Mouse (Mus musculus): ENCODE measurements around the gene Ost4. TPM values are rescaled to one million over a fixed set of nuclear protein-coding genes. Genes with fewer than 3 reads are reported as not detected.

The Ost4 gene
- polyA plus RNA-seq, 1 experiment from 2014 or later, result 432 TPM

DNA sequence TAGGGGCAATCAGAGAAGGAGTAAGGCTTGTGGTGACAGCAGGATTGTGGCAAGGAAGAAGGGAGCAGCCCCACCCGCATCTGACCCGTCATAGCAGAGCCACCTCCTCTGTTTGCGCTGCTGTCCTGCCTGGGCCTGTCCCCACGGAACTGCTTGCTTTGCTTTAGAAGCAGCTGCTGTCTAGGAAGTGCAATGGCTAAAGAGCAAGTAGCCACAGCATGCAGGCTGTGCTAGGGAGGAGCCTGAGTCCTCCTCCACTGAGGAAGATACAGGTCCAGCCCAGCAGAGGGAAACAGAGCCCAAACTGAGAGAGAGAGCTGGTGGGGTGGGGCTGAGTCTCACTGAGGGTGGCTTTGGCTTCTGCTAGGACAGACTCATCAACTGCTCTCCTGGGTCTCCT, 43.7 kb downstream of the Ost4 start:
- Histone ChIP-seq H3K27me3 (ENCODE audit: insufficient read depth, poor library complexity, severe bottlenecking) (peaks cover 5% of the 10 kb centered on the region; the same call in 1 of the 2 replicates), H3K36me3 (0 out of 2 replicates have a peak, but pooled peaks cover 2% of the 10 kb centered on the region), H3K9me3 (no peaks in the 10 kb centered on the region), H3K4me3 (no peak overlapping the region), H3K27ac (peak overlapping the region; percentile 30; the same call in 1 of the 2 replicates), H3K4me1 (peaks cover 16% of the 10 kb centered on the region)
- WGBS, result 40% methylated on average over 4 of the region's 4 CpGs
- no peak for DNase-seq (ENCODE audit: low spot score)

DNA sequence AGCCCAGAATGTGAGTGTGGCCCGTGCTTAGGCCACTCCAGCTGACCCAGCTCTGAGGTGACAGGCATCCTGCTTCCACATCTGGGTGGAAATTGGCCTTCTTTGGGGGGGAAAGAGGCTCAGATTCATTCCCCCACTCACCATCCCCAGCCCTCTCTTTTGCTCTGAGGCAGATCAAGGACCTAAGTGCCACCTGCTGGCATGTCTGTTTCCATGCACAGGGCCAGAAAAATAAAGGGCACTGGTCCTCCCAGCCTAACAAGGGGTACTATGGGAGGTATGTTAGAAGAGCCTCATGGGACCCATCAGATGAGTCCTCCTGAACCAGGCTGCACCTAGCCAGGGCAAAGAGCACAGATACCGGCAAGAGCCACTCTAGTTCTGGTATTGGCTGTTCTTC, 51.5 kb downstream of the Ost4 start:
- no peak for DNase-seq (ENCODE audit: low spot score)
- 0 out of 2 replicates have a peak, but pooled peaks cover 5% of the 10 kb centered on the region for H3K27me3 ChIP-seq (ENCODE audit: insufficient read depth, poor library complexity, severe bottlenecking)
- no peak overlapping the region for H3K27ac ChIP-seq
- 81% methylated on average over 2 of the region's 2 CpGs for WGBS
- 0 out of 2 replicates have a peak, but pooled peaks cover 5% of the 10 kb centered on the region for H3K4me1 ChIP-seq
- no peaks in the 10 kb centered on the region for H3K36me3 ChIP-seq
- H3K4me3 ChIP-seq, result no peak overlapping the region
- H3K9me3 ChIP-seq, result no peaks in the 10 kb centered on the region

Other genes with a start within 250 kb of the Ost4 start
- 323 and 372 TPM in 2 replicates for gene Cenpa, start 241.0 kb downstream of the Ost4 start, polyA plus RNA-seq (2016; fragmentation: Nextera tagmentation; extraction: Ambion mirVana)
- 4.0 and 5.6 TPM in 2 replicates for gene Dpysl5, start 196.2 kb downstream of the Ost4 start, polyA plus RNA-seq (2016; fragmentation: Nextera tagmentation; extraction: Ambion mirVana)
- gene Mapre3, start 93.1 kb downstream of the Ost4 start, polyA plus RNA-seq (2016; fragmentation: Nextera tagmentation; extraction: Ambion mirVana), result 16.3 and 16.6 TPM in 2 replicates
- 86.3 and 87.4 TPM in 2 replicates for gene Tmem214, start 39.8 kb downstream of the Ost4 start, polyA plus RNA-seq (2016; fragmentation: Nextera tagmentation; extraction: Ambion mirVana)
- 12.3 and 17.4 TPM in 2 replicates for gene Agbl5, start 19.1 kb downstream of the Ost4 start, polyA plus RNA-seq (2016; fragmentation: Nextera tagmentation; extraction: Ambion mirVana)
- gene Emilin1, start 5.6 kb upstream of the Ost4 start, polyA plus RNA-seq (2016; fragmentation: Nextera tagmentation; extraction: Ambion mirVana), result 166 and 172 TPM in 2 replicates
- gene Khk, start 13.6 kb upstream of the Ost4 start, polyA plus RNA-seq (2016; fragmentation: Nextera tagmentation; extraction: Ambion mirVana), result 10.5 and 14.5 TPM in 2 replicates
- 5.5 and 6.0 TPM in 2 replicates for gene Cgref1, start 37.8 kb upstream of the Ost4 start, polyA plus RNA-seq (2016; fragmentation: Nextera tagmentation; extraction: Ambion mirVana)
- 118 and 124 TPM in 2 replicates for gene Preb, start 52.6 kb upstream of the Ost4 start, polyA plus RNA-seq (2016; fragmentation: Nextera tagmentation; extraction: Ambion mirVana)
- 0.11 and 0.17 TPM in 2 replicates for gene Tcf23, start 60.9 kb upstream of the Ost4 start, polyA plus RNA-seq (2016; fragmentation: Nextera tagmentation; extraction: Ambion mirVana)
- gene Atraid, start 140.5 kb upstream of the Ost4 start, polyA plus RNA-seq (2016; fragmentation: Nextera tagmentation; extraction: Ambion mirVana), result 79.7 and 87.6 TPM in 2 replicates
- 9.9 and 11.3 TPM in 2 replicates for gene Slc5a6, start 141.1 kb upstream of the Ost4 start, polyA plus RNA-seq (2016; fragmentation: Nextera tagmentation; extraction: Ambion mirVana)
- 42.7 and 50.9 TPM in 2 replicates for gene Cad, start 147.0 kb upstream of the Ost4 start, polyA plus RNA-seq (2016; fragmentation: Nextera tagmentation; extraction: Ambion mirVana)
- not detected in 2 replicates for gene Dnajc5g, start 198.5 kb upstream of the Ost4 start, polyA plus RNA-seq (2016; fragmentation: Nextera tagmentation; extraction: Ambion mirVana)
- 0.62 and 0.67 TPM in 2 replicates for gene Slc30a3, start 200.4 kb upstream of the Ost4 start, polyA plus RNA-seq (2016; fragmentation: Nextera tagmentation; extraction: Ambion mirVana)
- gene Trim54, start 208.9 kb upstream of the Ost4 start, polyA plus RNA-seq (2016; fragmentation: Nextera tagmentation; extraction: Ambion mirVana), result 17.0 and 23.8 TPM in 2 replicates
- gene Ucn, start 231.0 kb upstream of the Ost4 start, polyA plus RNA-seq (2016; fragmentation: Nextera tagmentation; extraction: Ambion mirVana), result not detected in 2 replicates
- gene Mpv17, start 246.5 kb upstream of the Ost4 start, polyA plus RNA-seq (2016; fragmentation: Nextera tagmentation; extraction: Ambion mirVana), result 77.3 and 87.3 TPM in 2 replicates